Mouse (Mus musculus): ENCODE results near the gene Alpl. TPM values are rescaled to one million over a fixed set of nuclear protein-coding genes. Genes with fewer than 3 reads are reported as not detected.

Alpl gene
- polyA plus RNA-seq, 1 experiment, result 569 TPM

DNA sequence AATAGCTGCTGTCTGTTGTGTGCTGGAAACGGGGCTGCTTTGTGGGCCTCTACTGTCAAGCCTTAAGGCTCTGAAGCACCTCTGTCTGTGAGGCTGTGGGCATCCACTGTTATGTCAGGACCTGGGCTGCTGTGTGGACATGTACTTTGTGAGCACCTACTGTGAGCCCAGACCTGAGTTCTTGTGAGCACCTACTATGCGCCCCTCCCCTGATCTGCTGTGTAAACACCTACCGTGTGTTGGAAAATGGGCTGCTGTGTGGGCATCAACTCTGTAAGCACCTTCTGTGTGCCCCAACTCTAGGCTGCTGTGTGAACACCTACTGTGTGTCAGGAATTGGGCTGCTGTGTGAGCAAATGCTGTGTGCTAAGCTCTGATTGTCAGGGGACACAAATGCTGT lies 74.0 kb downstream of the Alpl start:
- H3K4me3 ChIP-seq (ENCODE audit: insufficient read depth, low read depth, low read length), result no peak overlapping the region
- WGBS, result 79% methylated on average over 3 of the region's 3 CpGs
- DNase-seq, result no peak
- no peak overlapping the region for H3K27ac ChIP-seq (ENCODE audit: insufficient read depth, low read depth, low read length)
- H3K36me3 ChIP-seq (ENCODE audit: control insufficient read depth, insufficient read depth, low read length), result no peaks in the 10 kb centered on the region
- no peak for TF ChIP-seq CTCF (conservative IDR thresholded peaks at IDR 0.05; ENCODE audit: insufficient read depth, insufficient read length, low read depth, low read length)
- no peak for TF ChIP-seq POLR2A (IDR thresholded peaks at IDR 0.05; ENCODE audit: low read depth, low read length)
- H3K4me1 ChIP-seq (ENCODE audit: control insufficient read depth, insufficient read depth, low read length), result peaks cover 4% of the 10 kb centered on the region; the same call in 1 of the 2 replicates
- no peaks in the 10 kb centered on the region for H3K27me3 ChIP-seq (replicated peaks; ENCODE audit: control insufficient read depth, insufficient read depth, low read length)

DNA sequence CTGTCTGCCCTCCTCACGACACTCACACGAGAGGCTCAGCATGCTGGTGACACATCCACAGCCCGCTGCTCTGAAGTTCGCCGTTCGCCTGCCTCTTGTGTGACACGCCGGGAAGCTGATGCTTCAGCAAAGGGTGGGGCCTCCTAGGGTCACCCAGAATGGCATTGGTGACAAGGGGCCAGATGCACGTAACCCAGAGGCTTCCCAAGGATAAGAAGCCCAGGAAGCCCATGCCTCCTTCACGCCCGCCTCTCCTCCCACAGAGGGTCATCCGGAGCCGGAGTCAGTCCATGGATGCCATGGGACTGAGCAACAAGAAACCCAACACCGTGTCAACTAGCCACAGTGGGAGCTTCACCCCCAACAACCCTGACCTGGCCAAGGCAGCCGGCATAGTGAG lies 74.6 kb downstream of the Alpl start:
- Histone ChIP-seq H3K27me3 (replicated peaks; ENCODE audit: control insufficient read depth, insufficient read depth, low read length) (no peaks in the 10 kb centered on the region), H3K4me3 (ENCODE audit: insufficient read depth, low read depth, low read length) (no peak overlapping the region), H3K4me1 (ENCODE audit: control insufficient read depth, insufficient read depth, low read length) (peaks cover 4% of the 10 kb centered on the region; the same call in 1 of the 2 replicates), H3K27ac (ENCODE audit: insufficient read depth, low read depth, low read length) (no peak overlapping the region), H3K36me3 (ENCODE audit: control insufficient read depth, insufficient read depth, low read length) (no peaks in the 10 kb centered on the region)
- DNase-seq, result no peak
- TF ChIP-seq CTCF (conservative IDR thresholded peaks at IDR 0.05; ENCODE audit: insufficient read depth, insufficient read length, low read depth, low read length) (no peak), POLR2A (IDR thresholded peaks at IDR 0.05; ENCODE audit: low read depth, low read length) (no peak)
- WGBS, result 74% methylated on average over 15 of the region's 15 CpGs

DNA sequence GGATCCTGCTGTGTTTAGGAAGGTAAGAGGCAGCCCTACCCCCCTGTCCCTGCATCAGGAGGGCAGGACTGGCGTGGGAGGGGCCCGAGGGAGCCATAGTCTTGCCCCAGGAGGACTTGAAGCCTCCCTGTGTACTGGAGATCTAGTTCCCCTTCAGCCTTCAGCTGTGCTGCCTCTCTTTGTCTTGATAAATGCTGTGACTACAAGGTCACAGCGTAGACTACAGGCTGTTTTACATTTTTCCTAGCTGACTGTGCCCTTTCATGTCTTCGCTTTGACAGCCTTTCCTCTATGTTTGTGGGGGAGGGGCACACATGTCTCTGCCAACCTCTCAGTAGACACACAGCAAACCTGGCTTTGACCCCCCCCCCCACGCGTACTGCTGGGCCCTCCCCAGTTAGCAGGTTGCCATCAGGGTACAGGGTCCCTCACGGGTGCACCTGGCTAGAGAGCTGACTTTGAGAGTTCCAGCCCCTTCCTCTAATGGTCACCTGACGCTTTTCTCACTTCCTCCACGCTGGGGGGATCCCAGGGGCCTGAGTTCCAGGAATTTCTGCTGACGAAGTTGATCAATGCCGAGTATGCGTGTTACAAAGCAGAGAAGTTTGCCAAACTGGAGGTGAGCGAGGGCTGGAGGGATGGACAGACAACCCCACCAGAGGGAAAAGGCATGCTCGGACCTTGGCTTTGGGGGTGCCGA lies 76.7 kb downstream of the Alpl start:
- H3K27ac ChIP-seq (ENCODE audit: insufficient read depth, low read depth, low read length), result no peak overlapping the region
- no peak overlapping the region for H3K4me3 ChIP-seq (ENCODE audit: insufficient read depth, low read depth, low read length)
- H3K36me3 ChIP-seq (ENCODE audit: control insufficient read depth, insufficient read depth, low read length), result no peaks in the 10 kb centered on the region
- no peak for DNase-seq
- no peak for TF ChIP-seq CTCF (conservative IDR thresholded peaks at IDR 0.05; ENCODE audit: insufficient read depth, insufficient read length, low read depth, low read length)
- no peak for TF ChIP-seq POLR2A (IDR thresholded peaks at IDR 0.05; ENCODE audit: low read depth, low read length)
- H3K4me1 ChIP-seq (ENCODE audit: control insufficient read depth, insufficient read depth, low read length), result peaks cover under 1% of the 10 kb centered on the region; the same call in 1 of the 2 replicates
- WGBS, result 45% methylated on average over 15 of the region's 15 CpGs
- no peaks in the 10 kb centered on the region for H3K27me3 ChIP-seq (replicated peaks; ENCODE audit: control insufficient read depth, insufficient read depth, low read length)

DNA sequence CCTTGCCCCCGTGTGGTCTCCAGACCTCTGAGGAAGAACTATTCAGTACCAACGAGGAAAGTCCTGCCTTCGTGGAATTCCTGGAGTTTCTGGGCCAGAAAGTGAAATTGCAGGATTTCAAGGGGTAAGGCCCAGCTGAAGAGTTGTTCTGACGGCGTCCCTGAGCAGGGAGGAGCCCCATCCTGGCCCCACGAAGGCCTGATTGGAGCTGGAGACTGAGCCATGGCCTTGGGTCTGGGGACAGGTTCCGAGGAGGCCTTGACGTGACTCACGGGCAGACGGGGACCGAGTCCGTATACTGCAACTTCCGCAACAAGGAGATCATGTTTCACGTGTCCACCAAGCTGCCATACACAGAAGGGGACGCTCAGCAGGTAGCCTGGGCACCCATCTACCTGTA lies 78.5 kb downstream of the Alpl start:
- TF ChIP-seq POLR2A (IDR thresholded peaks at IDR 0.05; ENCODE audit: low read depth, low read length) (no peak), CTCF (conservative IDR thresholded peaks at IDR 0.05; ENCODE audit: insufficient read depth, insufficient read length, low read depth, low read length) (no peak)
- H3K36me3 ChIP-seq (ENCODE audit: control insufficient read depth, insufficient read depth, low read length), result no peaks in the 10 kb centered on the region
- H3K27ac ChIP-seq (ENCODE audit: insufficient read depth, low read depth, low read length), result no peak overlapping the region
- no peaks in the 10 kb centered on the region for H3K27me3 ChIP-seq (replicated peaks; ENCODE audit: control insufficient read depth, insufficient read depth, low read length)
- H3K4me1 ChIP-seq (ENCODE audit: control insufficient read depth, insufficient read depth, low read length), result no peaks in the 10 kb centered on the region
- no peak for DNase-seq
- H3K4me3 ChIP-seq (ENCODE audit: insufficient read depth, low read depth, low read length), result no peak overlapping the region
- 74% methylated on average over 15 of the region's 15 CpGs for WGBS

GRCm38 (mm10) chr4:137717005-137717404 lies 79.2 kb downstream of the Alpl start:
- Histone ChIP-seq H3K36me3 (ENCODE audit: control insufficient read depth, insufficient read depth, low read length) (no peaks in the 10 kb centered on the region), H3K27me3 (replicated peaks; ENCODE audit: control insufficient read depth, insufficient read depth, low read length) (no peaks in the 10 kb centered on the region), H3K4me1 (ENCODE audit: control insufficient read depth, insufficient read depth, low read length) (no peaks in the 10 kb centered on the region), H3K4me3 (ENCODE audit: insufficient read depth, low read depth, low read length) (no peak overlapping the region), H3K27ac (ENCODE audit: insufficient read depth, low read depth, low read length) (no peak overlapping the region)
- 73% methylated on average over 7 of the region's 7 CpGs for WGBS
- TF ChIP-seq CTCF (conservative IDR thresholded peaks at IDR 0.05; ENCODE audit: insufficient read depth, insufficient read length, low read depth, low read length) (no peak), POLR2A (IDR thresholded peaks at IDR 0.05; ENCODE audit: low read depth, low read length) (no peak)
- DNase-seq, result no peak

- no peaks in the 10 kb centered on the region for H3K36me3 ChIP-seq (ENCODE audit: control insufficient read depth, insufficient read depth, low read length)
- DNase-seq, result no peak
- WGBS, result 35% methylated on average over 8 of the region's 8 CpGs
- TF ChIP-seq POLR2A (IDR thresholded peaks at IDR 0.05; ENCODE audit: low read depth, low read length), result no peak
- TF ChIP-seq CTCF (conservative IDR thresholded peaks at IDR 0.05; ENCODE audit: insufficient read depth, insufficient read length, low read depth, low read length), result peak; percentile 46
- no peak overlapping the region for H3K4me3 ChIP-seq (ENCODE audit: insufficient read depth, low read depth, low read length)
- H3K27me3 ChIP-seq (replicated peaks; ENCODE audit: control insufficient read depth, insufficient read depth, low read length), result no peaks in the 10 kb centered on the region
- H3K4me1 ChIP-seq (ENCODE audit: control insufficient read depth, insufficient read depth, low read length), result no peaks in the 10 kb centered on the region
- no peak overlapping the region for H3K27ac ChIP-seq (ENCODE audit: insufficient read depth, low read depth, low read length)
Measured at GRCm38 (mm10) chr4:137714020-137714624, 82.1 kb downstream of the Alpl start.

GRCm38 (mm10) chr4:137712963-137713362 lies 83.2 kb downstream of the Alpl start:
- no peak overlapping the region for H3K27ac ChIP-seq (ENCODE audit: insufficient read depth, low read depth, low read length)
- H3K36me3 ChIP-seq (ENCODE audit: control insufficient read depth, insufficient read depth, low read length), result no peaks in the 10 kb centered on the region
- H3K4me1 ChIP-seq (ENCODE audit: control insufficient read depth, insufficient read depth, low read length), result no peaks in the 10 kb centered on the region
- H3K4me3 ChIP-seq (ENCODE audit: insufficient read depth, low read depth, low read length), result no peak overlapping the region
- no peak for TF ChIP-seq POLR2A (IDR thresholded peaks at IDR 0.05; ENCODE audit: low read depth, low read length)
- no peak for TF ChIP-seq CTCF (conservative IDR thresholded peaks at IDR 0.05; ENCODE audit: insufficient read depth, insufficient read length, low read depth, low read length)
- no peak for DNase-seq
- 88% methylated on average over 13 of the region's 13 CpGs for WGBS
- no peaks in the 10 kb centered on the region for H3K27me3 ChIP-seq (replicated peaks; ENCODE audit: control insufficient read depth, insufficient read depth, low read length)

Data from kidney, adult 2 months (tissue).